In the genomic region with DNA sequence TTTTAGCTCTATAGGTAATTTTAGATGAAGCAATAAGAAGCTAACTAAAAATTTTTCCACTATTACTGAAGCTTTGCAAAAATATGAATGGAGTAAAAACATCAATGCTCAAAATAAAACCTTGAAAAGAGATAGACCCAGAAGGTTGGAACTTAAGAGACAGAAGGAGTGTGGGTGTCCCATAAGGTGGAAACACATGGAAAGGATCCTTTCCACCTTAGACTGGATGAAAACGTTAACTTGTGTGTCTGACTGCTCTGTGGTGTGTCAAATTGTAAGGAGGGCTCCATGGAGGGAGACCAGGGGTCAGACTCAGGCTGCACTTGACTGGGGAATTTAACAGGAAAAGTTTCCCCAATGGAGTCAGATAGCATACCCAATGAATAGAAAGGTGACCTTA, we compare ENCODE assay signal across 10 mouse cellular contexts.
DNase-seq lines count a peak whose midpoint lies in the region.
"Had no signal": no experiment of that assay in that cellular context is flagged by ENCODE, and none has a peak within 500 bp of the region (broad histone marks: within the 10 kb centered on the region; RNA-seq: fewer than 3 reads in every experiment).

No protein-coding gene starts in this region.

- peak; percentile 3 to 66 for DNase-seq in frontal cortex, postnatal 36 days (ENCODE audit: low spot score in 2 of 2)
- DNase-seq in frontal cortex, postnatal 14 days (ENCODE audit: low spot score in 2 of 2), result no peak
- peak; percentile 32 to 72 for DNase-seq in layer of hippocampus, adult 18-20 months (ENCODE audit: low spot score in 2 of 2)
- DNase-seq in layer of hippocampus, postnatal 25 days (ENCODE audit: extremely low spot score in 1 of 2, low spot score in 1 of 2), result peak; percentile 9 to 14
- peak; percentile 28 for DNase-seq in right cerebral cortex, postnatal 25 days
- no peak for DNase-seq in thymus, postnatal 0 days (ENCODE audit: low spot score)
- DNase-seq in yolk sac, embryonic 10.5 days (ENCODE audit: low spot score), result no peak
- DNase-seq: adrenal gland, postnatal 10 days; cerebellum, postnatal 14 days; gastrocnemius, postnatal 14 days had no signal

Comparison
In these comparisons a context has a peak if more than half of its experiments do, and no peak if none do; other contexts are left out.
1. DNase-seq: peak in frontal cortex, postnatal 36 days (2 of 2), layer of hippocampus, adult 18-20 months (2 of 2), layer of hippocampus, postnatal 25 days (2 of 2) and right cerebral cortex, postnatal 25 days (single experiment); none in frontal cortex, postnatal 14 days (0 of 2), thymus, postnatal 0 days (single experiment) and yolk sac, embryonic 10.5 days (single experiment).